In genomic region chr4:43878121-43878776, GRCm38 (mm10) we compare ENCODE assay signal across 12 mouse cellular contexts. TPM values are rescaled to one million over a fixed set of nuclear protein-coding genes. Genes with fewer than 3 reads are reported as not detected.
DNase-seq lines count a peak whose midpoint lies in the region; ATAC-seq and TF ChIP-seq lines count a peak whose summit lies in the region.
"Had no signal": no experiment of that assay in that cellular context is flagged by ENCODE, and none has a peak within 500 bp of the region (broad histone marks: within the 10 kb centered on the region; RNA-seq: fewer than 3 reads in every experiment).

No protein-coding gene starts in this region.

- 78% methylated on average over 5 of the region's 5 CpGs for WGBS in spleen, adult 2 months
- 31% methylated on average over 5 of the region's 5 CpGs for WGBS in limb, embryonic 14.5 days

- ATAC-seq in limb, embryonic 14.5 days (ENCODE audit: low FRiP score, low read depth), result no peak

- H3K4me1 ChIP-seq in spleen, adult 2 months (ENCODE audit: control insufficient read depth, insufficient read depth, insufficient read length), result 0 out of 2 replicates have a peak, but pooled peaks cover 2% of the 10 kb centered on the region
- peaks cover 19% of the 10 kb centered on the region; the same call in 1 of the 2 replicates for H3K4me1 ChIP-seq in limb, embryonic 14.5 days (ENCODE audit: control insufficient read depth, insufficient read depth, low read length)

- H3K9ac ChIP-seq in limb, embryonic 14.5 days (ENCODE audit: low read depth, low read length, severe bottlenecking), result no peak overlapping the region
- H3K9ac ChIP-seq: liver, embryonic 14.5 days had no signal

- intact Hi-C loops in left cerebral cortex, postnatal 36 days (cut with DNase I), result no loop called here

- peak; percentile 24 to 38 for DNase-seq in heart, adult 18-20 months
- no peak for DNase-seq in heart, adult 8-10 months (ENCODE audit: low spot score)
- DNase-seq in spleen, adult 2 months (ENCODE audit: low read depth in 1 of 2, low spot score in 2 of 2), result no peak
- no peak for DNase-seq in spleen, postnatal 14 days (ENCODE audit: low spot score in 2 of 2)
- DNase-seq in limb, embryonic 14.5 days (ENCODE audit: low spot score), result peak; percentile 49
- DNase-seq in urinary bladder, postnatal 36 days (ENCODE audit: low spot score in 2 of 2), result no peak
- no peak for DNase-seq in left cerebral cortex, postnatal 36 days (ENCODE audit: low spot score in 2 of 2)
- DNase-seq in thymus, adult 18-20 months, result no peak
- DNase-seq: cerebellum, adult 11-12 months; kidney, postnatal 10 days had no signal

- no peak for TF ChIP-seq POLR2A in spleen, adult 2 months (IDR thresholded peaks at IDR 0.05; ENCODE audit: low read depth, low read length)
- no peak for TF ChIP-seq POLR2A in limb, embryonic 14.5 days (IDR thresholded peaks at IDR 0.05; ENCODE audit: borderline replicate concordance, extremely low read depth, insufficient read depth, insufficient read length)

- TF ChIP-seq CTCF in spleen, adult 2 months (IDR thresholded peaks at IDR 0.05; ENCODE audit: extremely low read depth, insufficient read depth, insufficient read length, insufficient replicate concordance), result no peak

- H3K9me3 ChIP-seq in limb, embryonic 14.5 days (ENCODE audit: control insufficient read depth, low read length), result no peaks in the 10 kb centered on the region

- 0 out of 2 replicates have a peak overlapping the region, but pooled peaks have one; percentile 21 for H3K4me2 ChIP-seq in limb, embryonic 14.5 days (replicated peaks; ENCODE audit: low read depth, low read length, severe bottlenecking)

- no peaks in the 10 kb centered on the region for H3K36me3 ChIP-seq in spleen, adult 2 months (ENCODE audit: control insufficient read depth, insufficient read depth, low read length)
- H3K36me3 ChIP-seq in limb, embryonic 14.5 days (ENCODE audit: control insufficient read depth, insufficient read depth, low read length), result no peaks in the 10 kb centered on the region

- peak overlapping the region; percentile 35; the same call in 1 of the 2 replicates for H3K27ac ChIP-seq in spleen, adult 2 months (ENCODE audit: insufficient read depth, low read length)
- 0 out of 2 replicates have a peak overlapping the region, but pooled peaks have one; percentile 33 for H3K27ac ChIP-seq in limb, embryonic 14.5 days (replicated peaks; ENCODE audit: low read depth, low read length)
- H3K27ac ChIP-seq: liver, embryonic 14.5 days had no signal

- no peak overlapping the region for H3K4me3 ChIP-seq in spleen, adult 2 months (ENCODE audit: extremely low read depth, insufficient read depth, insufficient read length)
- no peak overlapping the region for H3K4me3 ChIP-seq in limb, embryonic 14.5 days (replicated peaks; ENCODE audit: low read length)

- peaks cover 4% of the 10 kb centered on the region for H3K27me3 ChIP-seq in spleen, adult 2 months (ENCODE audit: control insufficient read depth, insufficient read depth, low read length)
- no peaks in the 10 kb centered on the region for H3K27me3 ChIP-seq in limb, embryonic 14.5 days (ENCODE audit: control insufficient read depth, insufficient read depth, low read length)

RNA-seq across cellular contexts. Expression of gene Reck, which starts 2.9 kb away (rescaled TPM):
- total RNA-seq in heart, adult 18-20 months (2021), result 1 to 10 TPM; 4.3 to 5.1 TPM
- total RNA-seq in heart, adult 8-10 months (2022), result 1 to 10 TPM; 4.4 to 5.7 (median 5.2) TPM
- polyA plus RNA-seq in spleen, adult 2 months (2012; rRNA removed), result 5.2 and 7.2 TPM in 2 replicates
- 66.2 and 72.1 TPM in 2 replicates for polyA plus RNA-seq in limb, embryonic 14.5 days (2012; rRNA removed)
- 49.0 and 50.0 TPM in 2 replicates for polyA plus RNA-seq in limb, embryonic 14.5 days (2014; fragmentation: Nextera tagmentation; extraction: Ambion mirVana)
- total RNA-seq in left cerebral cortex, postnatal 36 days (2021), result 1 to 10 TPM; 5.7 to 7.3 TPM

RNA-seq across cellular contexts. Expression of gene Olfr155, which starts 26.9 kb away (rescaled TPM):
- not detected for total RNA-seq in heart, adult 18-20 months (2021)
- not detected for total RNA-seq in heart, adult 8-10 months (2022)
- polyA plus RNA-seq in spleen, adult 2 months (2012; rRNA removed), result not detected in 2 replicates
- polyA plus RNA-seq in limb, embryonic 14.5 days (2012; rRNA removed), result not detected in 2 replicates
- polyA plus RNA-seq in limb, embryonic 14.5 days (2014; fragmentation: Nextera tagmentation; extraction: Ambion mirVana), result not detected in 2 replicates
- not detected for total RNA-seq in left cerebral cortex, postnatal 36 days (2021)
- polyA plus RNA-seq: liver, embryonic 14.5 days; neural tube, embryonic 14.5 days had no signal

RNA-seq across cellular contexts. Expression of gene Olfr157, which starts 38.2 kb away (rescaled TPM):
- not detected for total RNA-seq in heart, adult 18-20 months (2021)
- not detected for total RNA-seq in heart, adult 8-10 months (2022)
- polyA plus RNA-seq in spleen, adult 2 months (2012; rRNA removed), result not detected in 2 replicates
- 0.03 and 0.04 TPM in 2 replicates for polyA plus RNA-seq in limb, embryonic 14.5 days (2012; rRNA removed)
- polyA plus RNA-seq in limb, embryonic 14.5 days (2014; fragmentation: Nextera tagmentation; extraction: Ambion mirVana), result not detected in 2 replicates
- total RNA-seq in left cerebral cortex, postnatal 36 days (2021), result not detected
- polyA plus RNA-seq: liver, embryonic 14.5 days; neural tube, embryonic 14.5 days had no signal

RNA-seq across cellular contexts. Expression of gene Olfr156, which starts 54.6 kb away (rescaled TPM):
- not detected for total RNA-seq in heart, adult 18-20 months (2021)
- total RNA-seq in heart, adult 8-10 months (2022), result not detected
- polyA plus RNA-seq in spleen, adult 2 months (2012; rRNA removed), result not detected in 2 replicates
- 0.20 and 0.34 TPM in 2 replicates for polyA plus RNA-seq in limb, embryonic 14.5 days (2012; rRNA removed)
- not detected in 2 replicates for polyA plus RNA-seq in limb, embryonic 14.5 days (2014; fragmentation: Nextera tagmentation; extraction: Ambion mirVana)
- total RNA-seq in left cerebral cortex, postnatal 36 days (2021), result not detected
- polyA plus RNA-seq: liver, embryonic 14.5 days; neural tube, embryonic 14.5 days had no signal

Comparison
In these comparisons a context has a peak if more than half of its experiments do, and no peak if none do; other contexts are left out.
1. DNase-seq: peak in heart, adult 18-20 months (2 of 2) and limb, embryonic 14.5 days (single experiment); none in heart, adult 8-10 months (single experiment), spleen, adult 2 months (0 of 2), spleen, postnatal 14 days (0 of 2), urinary bladder, postnatal 36 days (0 of 2), left cerebral cortex, postnatal 36 days (0 of 2) and thymus, adult 18-20 months (0 of 2).